15 mouse cellular contexts compared by ENCODE assay signal in genomic region chr8:115374957-115375356, GRCm38 (mm10).
DNase-seq lines count a peak whose midpoint lies in the region; ATAC-seq and TF ChIP-seq lines count a peak whose summit lies in the region.
"Had no signal": no experiment of that assay in that cellular context is flagged by ENCODE, and none has a peak within 500 bp of the region (broad histone marks: within the 10 kb centered on the region; RNA-seq: fewer than 3 reads in every experiment).

No protein-coding gene starts in this region.

- TF ChIP-seq EP300 in heart, postnatal 0 days (IDR thresholded peaks at IDR 0.05; ENCODE audit: low read depth), result no peak

- no peak for TF ChIP-seq CTCF in heart, postnatal 0 days (IDR thresholded peaks at IDR 0.05; ENCODE audit: low read depth)
- no peak for TF ChIP-seq CTCF in lung, adult 2 months (IDR thresholded peaks at IDR 0.05; ENCODE audit: insufficient read depth, low read length)

- no peak for TF ChIP-seq POLR2A in lung, adult 2 months (IDR thresholded peaks at IDR 0.05; ENCODE audit: borderline replicate concordance, extremely low read depth, low read depth, low read length)

- H3K9me3 ChIP-seq in forebrain, embryonic 13.5 days (replicated peaks), result no peaks in the 10 kb centered on the region
- no peaks in the 10 kb centered on the region for H3K9me3 ChIP-seq in forebrain, embryonic 11.5 days (ENCODE audit: control insufficient read depth, low read length)
- no peaks in the 10 kb centered on the region for H3K9me3 ChIP-seq in heart, postnatal 0 days (replicated peaks; ENCODE audit: control insufficient read depth, low read length)
- H3K9me3 ChIP-seq in lung, embryonic 15.5 days, result no peaks in the 10 kb centered on the region
- no peaks in the 10 kb centered on the region for H3K9me3 ChIP-seq in embryonic facial prominence, embryonic 15.5 days (replicated peaks)
- H3K9me3 ChIP-seq: midbrain, embryonic 13.5 days; neural tube, embryonic 12.5 days had no signal

- no peak overlapping the region for H3K9ac ChIP-seq in forebrain, embryonic 13.5 days
- H3K9ac ChIP-seq in forebrain, embryonic 11.5 days (ENCODE audit: low read length), result no peak overlapping the region
- no peak overlapping the region for H3K9ac ChIP-seq in heart, postnatal 0 days (replicated peaks; ENCODE audit: low read depth, low read length)
- H3K9ac ChIP-seq in lung, embryonic 15.5 days, result no peak overlapping the region
- H3K9ac ChIP-seq in embryonic facial prominence, embryonic 15.5 days, result no peak overlapping the region
- H3K9ac ChIP-seq: midbrain, embryonic 13.5 days; neural tube, embryonic 12.5 days had no signal

- intact Hi-C loops in heart, postnatal 10 days (cut with DNase I), result loop anchor here (10.0 kb wide), 1 partner anchor 840 kb away; no protein-coding TSS in a partner anchor

- H3K4me2 ChIP-seq in forebrain, embryonic 13.5 days, result no peak overlapping the region
- no peak overlapping the region for H3K4me2 ChIP-seq in forebrain, embryonic 11.5 days (ENCODE audit: low read depth, low read length, severe bottlenecking)
- H3K4me2 ChIP-seq in heart, postnatal 0 days (ENCODE audit: low read depth, low read length), result peak overlapping the region; percentile 25; the same call in 1 of the 2 replicates
- H3K4me2 ChIP-seq in lung, embryonic 15.5 days, result no peak overlapping the region
- no peak overlapping the region for H3K4me2 ChIP-seq in embryonic facial prominence, embryonic 15.5 days (replicated peaks)
- H3K4me2 ChIP-seq: midbrain, embryonic 13.5 days; neural tube, embryonic 12.5 days had no signal

- peaks cover 22% of the 10 kb centered on the region for H3K4me1 ChIP-seq in forebrain, embryonic 13.5 days
- peaks cover 2% of the 10 kb centered on the region; the same call in 1 of the 2 replicates for H3K4me1 ChIP-seq in forebrain, embryonic 11.5 days (replicated peaks; ENCODE audit: control insufficient read depth, insufficient read depth, low read length)
- H3K4me1 ChIP-seq in heart, postnatal 0 days (ENCODE audit: control insufficient read depth, insufficient read depth), result peaks cover 11% of the 10 kb centered on the region
- H3K4me1 ChIP-seq in lung, embryonic 15.5 days, result peaks cover 24% of the 10 kb centered on the region; the same call in 1 of the 2 replicates
- H3K4me1 ChIP-seq in lung, adult 2 months (ENCODE audit: control insufficient read depth, insufficient read depth, low read length), result no peaks in the 10 kb centered on the region; the same call in 1 of the 2 replicates
- H3K4me1 ChIP-seq in embryonic facial prominence, embryonic 15.5 days, result peaks cover 33% of the 10 kb centered on the region

- H3K27ac ChIP-seq in forebrain, embryonic 13.5 days, result 0 out of 2 replicates have a peak overlapping the region, but pooled peaks have one; percentile 12
- H3K27ac ChIP-seq in forebrain, embryonic 11.5 days (ENCODE audit: low read depth, low read length), result no peak overlapping the region
- no peak overlapping the region for H3K27ac ChIP-seq in heart, postnatal 0 days (ENCODE audit: low read depth)
- peak overlapping the region; percentile 46 for H3K27ac ChIP-seq in lung, embryonic 15.5 days
- H3K27ac ChIP-seq in embryonic facial prominence, embryonic 15.5 days (replicated peaks), result peak overlapping the region; percentile 29
- H3K27ac ChIP-seq: gastrocnemius, adult 2 months; midbrain, embryonic 13.5 days; neural tube, embryonic 12.5 days had no signal

- no peaks in the 10 kb centered on the region for H3K36me3 ChIP-seq in forebrain, embryonic 13.5 days (ENCODE audit: poor library complexity, severe bottlenecking)
- H3K36me3 ChIP-seq in forebrain, embryonic 11.5 days (ENCODE audit: control insufficient read depth, insufficient read depth, low read length), result no peaks in the 10 kb centered on the region
- no peaks in the 10 kb centered on the region for H3K36me3 ChIP-seq in heart, postnatal 0 days (replicated peaks; ENCODE audit: control insufficient read depth, insufficient read depth, low read length)
- H3K36me3 ChIP-seq in lung, embryonic 15.5 days, result no peaks in the 10 kb centered on the region
- H3K36me3 ChIP-seq in embryonic facial prominence, embryonic 15.5 days, result no peaks in the 10 kb centered on the region
- H3K36me3 ChIP-seq: midbrain, embryonic 13.5 days; neural tube, embryonic 12.5 days had no signal

- 26% methylated on average over 4 of the region's 4 CpGs for WGBS in forebrain, embryonic 13.5 days
- WGBS in forebrain, embryonic 11.5 days, result 52% methylated on average over 4 of the region's 4 CpGs
- WGBS in heart, postnatal 0 days, result 33% methylated on average over 4 of the region's 4 CpGs
- WGBS in lung, embryonic 15.5 days, result 18% methylated on average over 4 of the region's 4 CpGs
- 27% methylated on average over 4 of the region's 4 CpGs for WGBS in lung, adult 2 months
- 21% methylated on average over 4 of the region's 4 CpGs for WGBS in embryonic facial prominence, embryonic 15.5 days

- peak; percentile 48 for ATAC-seq in forebrain, embryonic 13.5 days
- ATAC-seq in forebrain, embryonic 11.5 days (replicated peaks; ENCODE audit: low FRiP score), result no peak
- no peak for ATAC-seq in heart, postnatal 0 days (ENCODE audit: insufficient read depth, low read depth)
- no peak; the same call in 1 of the 2 replicates for ATAC-seq in lung, embryonic 15.5 days (ENCODE audit: borderline replicate concordance, extremely low read depth, low FRiP score, low TSS enrichment)
- ATAC-seq in embryonic facial prominence, embryonic 15.5 days (ENCODE audit: insufficient number of reproducible peaks, low FRiP score, low TSS enrichment, low read depth), result no peak
- ATAC-seq: activated CD4-positive, CD25-positive, alpha-beta regulatory T cell, adult 4 months; inflammation-experienced regulatory T-cells, adult 6 months; midbrain, embryonic 13.5 days had no signal

- no peak for DNase-seq in forebrain, embryonic 11.5 days (ENCODE audit: low spot score)
- no peak for DNase-seq in heart, postnatal 0 days (ENCODE audit: low spot score)
- DNase-seq in heart, postnatal 10 days, result no peak
- no peak for DNase-seq in lung, adult 2 months
- DNase-seq in ovary, postnatal 36 days (ENCODE audit: low spot score), result no peak
- DNase-seq: adrenal gland, postnatal 25 days; right cerebral cortex, postnatal 4 days had no signal

- H3K4me3 ChIP-seq in forebrain, embryonic 13.5 days, result no peak overlapping the region
- no peak overlapping the region for H3K4me3 ChIP-seq in forebrain, embryonic 11.5 days (ENCODE audit: low read depth, low read length)
- no peak overlapping the region for H3K4me3 ChIP-seq in heart, postnatal 0 days (ENCODE audit: low read depth, low read length)
- H3K4me3 ChIP-seq in lung, embryonic 15.5 days, result no peak overlapping the region
- no peak overlapping the region for H3K4me3 ChIP-seq in lung, adult 2 months (replicated peaks; ENCODE audit: extremely low read depth, low read depth, low read length)
- no peak overlapping the region for H3K4me3 ChIP-seq in embryonic facial prominence, embryonic 15.5 days (replicated peaks)
- H3K4me3 ChIP-seq: gastrocnemius, adult 2 months; midbrain, embryonic 13.5 days; neural tube, embryonic 12.5 days had no signal

- H3K27me3 ChIP-seq in forebrain, embryonic 13.5 days, result no peaks in the 10 kb centered on the region
- no peaks in the 10 kb centered on the region for H3K27me3 ChIP-seq in forebrain, embryonic 11.5 days (ENCODE audit: control insufficient read depth, insufficient read depth, low read length)
- H3K27me3 ChIP-seq in heart, postnatal 0 days (ENCODE audit: control insufficient read depth, insufficient read depth, low read length), result no peaks in the 10 kb centered on the region
- no peaks in the 10 kb centered on the region for H3K27me3 ChIP-seq in lung, embryonic 15.5 days
- H3K27me3 ChIP-seq in embryonic facial prominence, embryonic 15.5 days, result peaks cover 3% of the 10 kb centered on the region; the same call in 1 of the 2 replicates
- H3K27me3 ChIP-seq: midbrain, embryonic 13.5 days; neural tube, embryonic 12.5 days had no signal

Comparison
In these comparisons a context has a peak if more than half of its experiments do, and no peak if none do; other contexts are left out.
1. H3K27ac ChIP-seq: peak in forebrain, embryonic 13.5 days (single experiment), lung, embryonic 15.5 days (single experiment) and embryonic facial prominence, embryonic 15.5 days (single experiment); none in forebrain, embryonic 11.5 days (single experiment) and heart, postnatal 0 days (single experiment).